Mouse (Mus musculus) embryonic facial prominence, embryonic 11.5 days (tissue): ENCODE results near the gene Olfr1036. TPM values are rescaled to one million over a fixed set of nuclear protein-coding genes. Genes with fewer than 3 reads are reported as not detected.
"Not testable (repeated sequence)": the region's sequence is repeated elsewhere in the genome, so short reads cannot be mapped to it uniquely, and the experiment has no call there.

Experiments
- ATAC-seq: fragments of 200-750 bp; cut with Nextera tagmentation; replicated peaks from 2 replicates; pipeline ENCODE4 v1.8.0; 2017; ENCODE audit warnings: low read depth; ENCODE audit not compliant: insufficient number of reproducible peaks, low FRiP score, low TSS enrichment
- DNase-seq: peaks from one replicate; pipeline ENCODE4 v3.0.0-alpha.2; 2015; ENCODE audit warnings: low spot score
- H3K27ac ChIP-seq: fragments of 300-500 bp; sonication (generic); replicated peaks from 2 replicates; pipeline ENCODE4 v1.5.1; 2014; ENCODE audit warnings: mild to moderate bottlenecking, low read depth, low read length, control low read depth
- H3K27me3 ChIP-seq: fragments of 300-500 bp; sonication (generic); 2 replicates; pipeline ENCODE4 v1.6.1; 2014; ENCODE audit warnings: mild to moderate bottlenecking, low read length, moderate library complexity, mixed read lengths; ENCODE audit not compliant: control insufficient read depth, insufficient read depth
- H3K36me3 ChIP-seq: fragments of 300-500 bp; sonication (generic); replicated peaks from 2 replicates; pipeline ENCODE4 v1.6.1; 2014; ENCODE audit warnings: low read depth, mild to moderate bottlenecking, low read length, moderate library complexity, mixed read lengths; ENCODE audit not compliant: control insufficient read depth, insufficient read depth
- H3K4me1 ChIP-seq: fragments of 300-500 bp; sonication (generic); 2 replicates; pipeline ENCODE4 v1.6.1; 2014; ENCODE audit warnings: low read length, mixed read lengths; ENCODE audit not compliant: control insufficient read depth, insufficient read depth
- H3K4me2 ChIP-seq: fragments of 300-500 bp; sonication (generic); 2 replicates; pipeline ENCODE4 v1.6.1; 2014; ENCODE audit warnings: low read depth, mild to moderate bottlenecking, control low read depth, low read length, moderate library complexity
- H3K4me3 ChIP-seq: fragments of 300-500 bp; sonication (generic); 2 replicates; pipeline ENCODE4 v1.5.1; 2014; ENCODE audit warnings: low read depth, low read length, control low read depth
- H3K9ac ChIP-seq: fragments of 300-500 bp; sonication (generic); replicated peaks from 2 replicates; pipeline ENCODE4 v1.6.1; 2014; ENCODE audit warnings: mild to moderate bottlenecking, control low read depth, low read length
- H3K9me3 ChIP-seq: fragments of 300-500 bp; sonication (generic); replicated peaks from 2 replicates; pipeline ENCODE4 v1.6.1; 2016; ENCODE audit warnings: mild to moderate bottlenecking, low read length, inconsistent platforms, mixed read lengths; ENCODE audit not compliant: control insufficient read depth
- WGBS: fragments of 180-500 bp; shearing (Covaris S2); extraction: QIAGEN DNeasy Blood & Tissue Kit; methylation state at CpG from one replicate; pipeline ENCODE4 v1.1.7; 2014; 5-methylcytosine and 5-hydroxymethylcytosine counted together
- polyA plus RNA-seq: library from polyadenylated mRNA; unstranded; fragments of >200 nt; fragmentation: Nextera tagmentation; extraction: Ambion mirVana; gene quantifications from 2 replicates; pipeline ENCODE4 v1.2.1, GENCODE M21; 2014

The Olfr1036 gene
- not detected in 2 replicates for polyA plus RNA-seq

GRCm38 (mm10) chr2:86073692-86074091 lies at the start of gene Olfr1036:
Olfr1036 (plus strand) TSS chr2:86073992.
- not testable (repeated sequence) for ATAC-seq, DNase-seq, H3K9ac ChIP-seq, H3K27me3 ChIP-seq, H3K4me2 ChIP-seq, H3K4me3 ChIP-seq, H3K9me3 ChIP-seq, H3K4me1 ChIP-seq, H3K36me3 ChIP-seq, H3K27ac ChIP-seq

GRCm38 (mm10) chr2:86045561-86045960 lies 28.2 kb upstream of the Olfr1036 start, which contains the start of gene Olfr1034:
Olfr1034 (plus strand) TSS chr2:86045861.
- no peak within 1 kb of the TSS for H3K4me3 ChIP-seq
- H3K27me3 ChIP-seq: no peaks in the 10 kb centered on the region
- H3K4me2 ChIP-seq: no peak within 1 kb of the TSS
- H3K9ac ChIP-seq: no peak within 1 kb of the TSS
- ATAC-seq: no peak
- no peak within 1 kb of the TSS for H3K27ac ChIP-seq
- DNase-seq: no peak
- H3K4me1 ChIP-seq: no peaks in the 10 kb centered on the region
- H3K36me3 ChIP-seq: no peaks in the 10 kb centered on the region
- no peaks in the 10 kb centered on the region for H3K9me3 ChIP-seq

- not testable (repeated sequence) for H3K9ac ChIP-seq, H3K36me3 ChIP-seq, DNase-seq, H3K4me3 ChIP-seq, H3K27ac ChIP-seq, H3K27me3 ChIP-seq, H3K9me3 ChIP-seq, H3K4me1 ChIP-seq, ATAC-seq, H3K4me2 ChIP-seq
These were observed 23.0 kb upstream of the Olfr1036 start for GRCm38 (mm10) chr2:86050777-86051176.

GRCm38 (mm10) chr2:86063766-86064165 lies 10.0 kb upstream of the Olfr1036 start:
- not testable (repeated sequence) for H3K27me3 ChIP-seq, H3K4me2 ChIP-seq, H3K9ac ChIP-seq, H3K9me3 ChIP-seq, H3K27ac ChIP-seq, H3K4me3 ChIP-seq, H3K36me3 ChIP-seq, ATAC-seq, H3K4me1 ChIP-seq, DNase-seq
- 89% methylated on average over 2 of the region's 2 CpGs for WGBS

- WGBS: 96% methylated on average over 8 of the region's 8 CpGs
- no peak overlapping the region for H3K27ac ChIP-seq
- H3K36me3 ChIP-seq: no peaks in the 10 kb centered on the region
These were observed 3.6 kb upstream of the Olfr1036 start for GRCm38 (mm10) chr2:86070189-86070588.

GRCm38 (mm10) chr2:86080478-86080877 lies 6.7 kb downstream of the Olfr1036 start:
- not testable (repeated sequence) for H3K9ac ChIP-seq, DNase-seq, ATAC-seq, H3K4me1 ChIP-seq, H3K27ac ChIP-seq, H3K9me3 ChIP-seq, H3K27me3 ChIP-seq, H3K4me2 ChIP-seq, H3K4me3 ChIP-seq, H3K36me3 ChIP-seq
- WGBS: 81% methylated on average over 1 of the region's 1 CpGs

More at GRCm38 (mm10) chr2:86070189-86070588, 3.6 kb upstream of the Olfr1036 start:
- Histone ChIP-seq H3K4me2 (no peak overlapping the region), H3K9ac (no peak overlapping the region), H3K4me1 (no peaks in the 10 kb centered on the region), H3K9me3 (no peaks in the 10 kb centered on the region), H3K4me3 (no peak overlapping the region), H3K27me3 (no peaks in the 10 kb centered on the region)
- DNase-seq (no peak), ATAC-seq (no peak)

- 80% methylated on average over 2 of the region's 2 CpGs for WGBS
- ATAC-seq (no peak), DNase-seq (no peak)
- Histone ChIP-seq H3K4me2 (no peak within 1 kb of the TSS), H3K36me3 (no peaks in the 10 kb centered on the region), H3K27me3 (no peaks in the 10 kb centered on the region), H3K4me3 (no peak within 1 kb of the TSS), H3K27ac (no peak within 1 kb of the TSS), H3K9ac (no peak within 1 kb of the TSS), H3K9me3 (no peaks in the 10 kb centered on the region), H3K4me1 (no peaks in the 10 kb centered on the region)
These were observed 13.5 kb downstream of the Olfr1036 start, which contains the start of gene Olfr1037 for GRCm38 (mm10) chr2:86087285-86087684. Olfr1037 (minus strand) TSS chr2:86087385.
